Mouse (Mus musculus) forelimb bud, embryonic 11.5 days (tissue): ENCODE measurements around the gene Mpst.

Source experiments
- DNase-seq: peaks from one replicate; pipeline ENCODE4 v3.0.0-alpha.2; 2012; ENCODE audit warnings: low read depth, low spot score

The Mpst gene

DNA sequence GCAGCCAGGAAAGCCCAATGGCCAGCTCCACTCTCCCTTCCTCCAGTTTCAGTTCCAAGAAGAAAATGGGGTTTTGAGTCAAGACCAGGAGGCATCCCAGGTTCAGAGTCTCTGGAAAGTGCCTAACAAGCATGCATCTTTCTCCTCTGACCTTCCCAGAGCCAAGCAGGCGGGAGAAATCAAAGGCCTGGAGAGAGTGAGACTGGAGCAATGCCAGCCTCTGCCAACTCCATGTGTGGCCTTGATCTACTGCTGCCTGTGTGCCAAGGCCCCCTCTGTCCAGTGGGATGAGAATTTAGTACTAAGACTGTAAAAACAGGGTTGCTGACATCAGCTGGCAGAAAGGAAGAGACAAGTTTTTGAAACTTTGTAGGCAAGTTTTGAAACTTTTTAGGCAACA lies 2.3 kb upstream of the Mpst start:
- DNase-seq, result no peak

DNA sequence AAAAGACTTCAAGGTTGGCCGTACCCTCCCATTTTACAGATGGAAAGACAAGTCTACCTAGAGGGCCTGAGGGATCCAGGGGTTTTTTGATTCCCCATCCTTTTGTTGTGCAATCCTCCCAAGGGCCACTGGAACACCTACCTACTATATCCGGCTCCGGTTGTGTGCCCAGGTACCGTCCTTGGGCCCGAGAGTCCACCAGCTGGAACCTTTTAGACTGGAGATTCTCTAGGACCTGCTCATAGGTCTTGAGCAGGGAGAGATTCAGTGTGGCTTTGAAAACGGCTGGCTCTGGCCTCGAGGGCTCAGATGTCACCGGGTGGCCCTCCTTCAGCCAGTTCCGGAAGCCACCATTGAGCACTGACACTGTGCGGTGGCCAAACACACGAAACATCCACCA lies 1.1 kb upstream of the Mpst start:
- DNase-seq, result no peak

GRCm38 (mm10) chr15:78405517-78406211 lies 552 bp upstream of the Mpst start, which contains the start of gene Tst:
Gene Tst, minus strand, starts transcription at chr15:78405907.
- DNase-seq, result peak; percentile 74

DNA sequence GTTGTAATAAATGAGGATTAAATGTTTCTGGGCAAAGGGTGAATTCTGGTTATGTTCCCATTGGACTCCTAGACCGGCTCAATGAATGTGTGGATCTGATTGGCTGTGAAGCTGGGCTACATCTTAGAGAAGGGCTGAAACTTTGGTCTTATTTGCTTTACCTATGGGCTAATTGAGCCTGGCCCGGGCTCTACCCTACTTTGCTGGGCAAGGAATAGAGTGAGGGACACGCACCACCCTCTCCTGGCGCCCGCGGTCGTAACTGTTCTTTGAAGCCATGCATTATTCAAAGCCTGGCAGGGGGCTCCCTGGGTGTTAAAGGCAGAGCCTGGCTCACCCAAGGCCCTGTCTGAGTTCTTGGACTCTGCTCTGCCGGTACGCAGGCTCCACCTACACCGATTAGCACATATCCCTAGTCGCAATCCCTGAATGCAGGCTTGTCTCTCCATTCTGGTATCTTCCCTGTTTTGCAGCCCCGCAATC lies 3.4 kb downstream of the Mpst start:
- DNase-seq, result no peak

- no peak for DNase-seq
These were observed 7.0 kb downstream of the Mpst start for GRCm38 (mm10) chr15:78413083-78413718.

- DNase-seq, result no peak
These were observed 7.5 kb downstream of the Mpst start for GRCm38 (mm10) chr15:78413719-78414117.

GRCm38 (mm10) chr15:78414157-78414556 lies 7.9 kb downstream of the Mpst start:
- no peak for DNase-seq

DNA sequence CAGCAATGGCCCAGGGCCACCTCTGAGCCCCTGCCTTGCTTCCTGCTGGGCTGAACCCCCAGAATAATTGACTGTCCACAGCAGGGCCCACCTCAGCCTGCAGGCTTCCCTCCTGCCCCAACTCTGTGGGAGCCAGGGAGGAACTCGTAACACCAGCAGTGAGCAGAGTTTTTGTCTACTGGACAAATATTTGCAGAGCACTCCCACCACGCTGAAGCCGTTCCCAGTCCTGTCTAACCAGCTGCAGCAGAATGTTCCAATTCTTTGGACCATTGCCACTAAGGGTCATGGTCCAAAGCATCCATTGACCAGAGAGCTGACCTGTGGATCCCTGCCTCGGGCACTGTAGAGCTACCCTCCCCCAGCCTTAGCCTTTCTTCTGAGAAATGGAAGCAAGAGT lies 10.7 kb downstream of the Mpst start:
- DNase-seq, result no peak

GRCm38 (mm10) chr15:78420395-78420794 lies 14.2 kb downstream of the Mpst start:
- DNase-seq, result no peak

DNA sequence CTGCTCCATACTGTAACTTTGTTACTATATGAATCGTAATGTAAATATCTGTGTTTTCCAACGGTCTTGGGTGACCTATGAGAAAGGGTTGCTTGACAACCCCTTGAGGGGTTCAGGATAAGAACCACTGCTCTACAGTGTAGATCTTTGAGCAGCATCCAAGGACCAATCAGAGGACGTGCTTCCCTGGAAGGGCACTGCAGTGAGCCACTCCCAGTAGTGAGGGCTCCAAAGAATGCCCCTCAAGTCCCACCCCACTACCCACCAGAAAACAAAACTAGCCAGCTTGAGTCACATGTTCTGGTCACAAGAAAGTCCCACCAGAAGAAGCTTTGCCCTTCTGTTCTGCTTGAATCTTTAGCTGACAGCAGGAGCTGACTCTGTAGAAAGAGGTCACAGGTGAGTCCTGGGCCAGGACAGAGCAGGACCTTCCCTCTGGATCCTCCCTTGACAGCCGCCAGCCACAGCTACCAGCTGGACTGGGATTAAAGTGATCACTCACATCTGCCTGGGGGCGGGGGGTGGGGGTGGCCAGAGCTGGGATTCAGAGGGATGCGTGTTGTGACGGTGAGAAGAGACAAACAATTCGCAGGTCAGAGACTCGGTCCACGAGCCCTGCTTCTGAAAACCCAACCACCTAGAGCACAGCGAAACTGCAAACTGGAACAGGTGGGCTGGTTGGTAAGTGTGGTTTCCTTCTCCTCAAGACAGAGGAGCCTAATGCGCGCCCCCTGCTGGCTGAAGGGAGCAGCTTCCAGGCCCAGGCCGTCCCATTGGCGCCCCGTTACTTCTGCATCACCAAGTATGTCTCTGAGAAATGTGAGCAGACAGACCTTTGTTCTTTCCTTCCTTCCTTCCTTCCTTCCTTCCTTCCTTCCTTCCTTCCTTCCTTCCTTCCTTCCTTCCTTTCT lies 16.1 kb downstream of the Mpst start:
- peak; percentile 70 for DNase-seq

GRCm38 (mm10) chr15:78424507-78424906 lies 18.3 kb downstream of the Mpst start:
- DNase-seq, result no peak

GRCm38 (mm10) chr15:78425230-78425629 lies 19.0 kb downstream of the Mpst start:
- DNase-seq, result no peak

GRCm38 (mm10) chr15:78428391-78429138 lies 22.3 kb downstream of the Mpst start, which contains the start of gene Kctd17:
Gene Kctd17, plus strand, starts transcription at chr15:78428564.
- DNase-seq, result peak; percentile 49

DNA sequence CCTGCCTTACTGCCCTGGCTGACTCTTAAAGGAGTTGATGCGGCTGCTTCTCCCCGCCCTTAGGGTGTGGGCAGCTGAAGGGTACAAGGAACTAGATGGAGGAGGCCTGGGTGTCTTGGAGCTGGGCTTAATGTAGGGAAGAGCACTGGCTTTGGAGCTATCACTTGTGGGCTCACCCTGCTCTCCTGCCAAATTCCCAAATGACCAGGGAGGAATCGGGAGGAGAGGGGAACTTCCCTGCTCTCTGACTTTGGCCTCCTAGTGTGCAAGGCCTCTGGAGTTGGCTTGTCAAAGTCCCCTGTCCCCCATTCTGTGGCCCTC lies 22.9 kb downstream of the Mpst start:
- DNase-seq, result no peak

- no peak for DNase-seq
These were observed 23.8 kb downstream of the Mpst start for GRCm38 (mm10) chr15:78429871-78430622.

GRCm38 (mm10) chr15:78430874-78431273 lies 24.7 kb downstream of the Mpst start:
- DNase-seq, result no peak

DNA sequence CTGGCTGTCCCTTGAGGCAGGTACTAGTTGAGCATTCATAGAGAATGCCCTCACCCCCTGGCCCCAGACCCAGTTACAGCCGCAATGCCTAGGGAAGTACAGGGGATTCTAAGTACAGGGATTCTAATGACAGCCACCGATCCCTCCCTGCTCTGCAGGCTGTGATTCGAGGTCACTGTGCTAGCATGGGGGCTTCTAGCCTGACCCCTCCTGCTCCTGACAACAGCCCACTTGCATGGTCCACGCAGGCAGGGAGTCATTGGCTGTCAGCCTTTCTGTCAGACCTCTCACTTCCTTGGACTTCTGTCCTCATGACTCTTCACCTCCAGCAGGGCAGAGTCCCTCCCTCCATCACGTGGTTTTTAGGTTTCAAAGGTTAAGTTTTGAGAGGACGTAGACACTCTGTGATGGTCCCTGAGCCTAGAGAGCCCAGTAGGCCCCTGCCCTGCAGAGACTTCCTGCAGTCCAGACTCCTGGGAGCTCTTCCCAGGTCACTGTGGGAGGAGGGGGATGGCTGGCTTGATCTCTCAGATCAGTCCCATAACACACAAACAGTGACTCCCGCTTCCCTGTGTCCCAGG lies 25.4 kb downstream of the Mpst start:
- no peak for DNase-seq

GRCm38 (mm10) chr15:78434896-78435520 lies 28.8 kb downstream of the Mpst start:
- peak; percentile 48 for DNase-seq

- no peak for DNase-seq
These were observed 29.5 kb downstream of the Mpst start for GRCm38 (mm10) chr15:78435681-78436080.
